Mouse (Mus musculus) brown adipose tissue, adult 24 weeks (tissue): Measurements from ENCODE around the gene Igflr1. TPM values are rescaled to one million over a fixed set of nuclear protein-coding genes. Genes with fewer than 3 reads are reported as not detected.

Source experiments
- H3K27ac ChIP-seq: fragments of 200-500 bp; replicated peaks from 2 replicates; pipeline ENCODE4 v1.5.1; 2012; ENCODE audit warnings: low read depth, mild to moderate bottlenecking, low read length
- H3K4me1 ChIP-seq: fragments of 200-500 bp; 2 replicates; pipeline ENCODE4 v1.6.1; 2012; ENCODE audit warnings: low read length, mixed read lengths; ENCODE audit not compliant: control insufficient read depth, insufficient read depth, insufficient read length
- H3K4me3 ChIP-seq: fragments of 200-500 bp; 2 replicates; pipeline ENCODE4 v1.5.1; 2012; ENCODE audit warnings: low read depth, mild to moderate bottlenecking, low read length, moderate library complexity; ENCODE audit not compliant: insufficient read depth
- polyA plus RNA-seq: library from polyadenylated mRNA; stranded (reverse); fragments of >200 nt; gene quantifications from 2 replicates; pipeline ENCODE4 v1.2.4, GENCODE M21; 2012; ENCODE audit not compliant: missing spikeins, insufficient read depth, insufficient read length

The Igflr1 gene
- polyA plus RNA-seq, 1 experiment, result not detected

GRCm38 (mm10) chr7:30563117-30563905 is 1.9 kb upstream of the Igflr1 start, which contains the start of the genes U2af1l4, Gm49396 and Psenen:
Gene U2af1l4 (plus strand): TSS chr7:30563301.
Gene Gm49396 (plus strand): TSS chr7:30563344.
Gene Psenen (minus strand): TSS chr7:30563627.
- Histone ChIP-seq H3K4me3 (peak within 1 kb of the TSS; percentile 84), H3K4me1 (0 out of 2 replicates have a peak, but pooled peaks cover 7% of the 10 kb centered on the region), H3K27ac (peak within 1 kb of the TSS; percentile 87)

- H3K27ac ChIP-seq, result peak overlapping the region; percentile 87; the same call in 1 of the 2 replicates
These were observed 1.3 kb upstream of the Igflr1 start for GRCm38 (mm10) chr7:30563906-30564280.

GRCm38 (mm10) chr7:30566033-30566432 is 806 bp downstream of the Igflr1 start:
- H3K4me3 ChIP-seq, result no peak overlapping the region
- 0 out of 2 replicates have a peak, but pooled peaks cover 4% of the 10 kb centered on the region for H3K4me1 ChIP-seq
- no peak overlapping the region for H3K27ac ChIP-seq

More at GRCm38 (mm10) chr7:30563906-30564280, 1.3 kb upstream of the Igflr1 start:
- 0 out of 2 replicates have a peak, but pooled peaks cover 4% of the 10 kb centered on the region for H3K4me1 ChIP-seq
- peak overlapping the region; percentile 84 for H3K4me3 ChIP-seq

GRCm38 (mm10) chr7:30567555-30567954 is 2.3 kb downstream of the Igflr1 start:
- 0 out of 2 replicates have a peak, but pooled peaks cover 4% of the 10 kb centered on the region for H3K4me1 ChIP-seq
- H3K27ac ChIP-seq, result no peak overlapping the region
- H3K4me3 ChIP-seq, result no peak overlapping the region

- Histone ChIP-seq H3K4me3 (no peak overlapping the region), H3K27ac (no peak overlapping the region), H3K4me1 (no peaks in the 10 kb centered on the region)
These were observed 7.2 kb downstream of the Igflr1 start for GRCm38 (mm10) chr7:30572389-30572788.

GRCm38 (mm10) chr7:30572969-30573368 is 7.7 kb downstream of the Igflr1 start:
- Histone ChIP-seq H3K27ac (no peak overlapping the region), H3K4me3 (no peak overlapping the region), H3K4me1 (no peaks in the 10 kb centered on the region)

GRCm38 (mm10) chr7:30579950-30580349 is 14.7 kb downstream of the Igflr1 start:
- H3K4me1 ChIP-seq, result no peaks in the 10 kb centered on the region
- no peak overlapping the region for H3K27ac ChIP-seq
- no peak overlapping the region for H3K4me3 ChIP-seq

- Histone ChIP-seq H3K4me1 (no peaks in the 10 kb centered on the region), H3K4me3 (no peak overlapping the region), H3K27ac (no peak overlapping the region)
These were observed 16.3 kb downstream of the Igflr1 start for GRCm38 (mm10) chr7:30581547-30581946.

GRCm38 (mm10) chr7:30584339-30584738 is 19.1 kb downstream of the Igflr1 start:
- Histone ChIP-seq H3K4me3 (no peak overlapping the region), H3K27ac (no peak overlapping the region), H3K4me1 (peaks cover 2% of the 10 kb centered on the region; the same call in 1 of the 2 replicates)

GRCm38 (mm10) chr7:30585170-30585569 is 19.9 kb downstream of the Igflr1 start:
- H3K4me1 ChIP-seq, result peaks cover 2% of the 10 kb centered on the region
- no peak overlapping the region for H3K27ac ChIP-seq
- no peak overlapping the region for H3K4me3 ChIP-seq

- peaks cover 2% of the 10 kb centered on the region for H3K4me1 ChIP-seq
- H3K27ac ChIP-seq, result no peak overlapping the region
- peak overlapping the region; percentile 99; the same call in 1 of the 2 replicates for H3K4me3 ChIP-seq
These were observed 21.3 kb downstream of the Igflr1 start for GRCm38 (mm10) chr7:30586455-30587020.

- peaks cover 2% of the 10 kb centered on the region for H3K4me1 ChIP-seq
- H3K4me3 ChIP-seq, result peak overlapping the region; percentile 99
These were observed 22.8 kb downstream of the Igflr1 start for GRCm38 (mm10) chr7:30587842-30588667.

GRCm38 (mm10) chr7:30588676-30589434 is 23.6 kb downstream of the Igflr1 start, which contains the start of gene Kmt2b:
Gene Kmt2b (minus strand): TSS chr7:30588726.
- Histone ChIP-seq H3K4me3 (peak within 1 kb of the TSS; percentile 99), H3K4me1 (peaks cover 2% of the 10 kb centered on the region), H3K27ac (peak within 1 kb of the TSS; percentile 81)

More at GRCm38 (mm10) chr7:30587842-30588667, 22.8 kb downstream of the Igflr1 start:
- H3K27ac ChIP-seq, result peak overlapping the region; percentile 81
